Mouse (Mus musculus): ENCODE results near the gene Rabep1. TPM values are rescaled to one million over a fixed set of nuclear protein-coding genes. Genes with fewer than 3 reads are reported as not detected.

Gene Rabep1
- polyA plus RNA-seq (2014; fragmentation: Illumina TruSeq; extraction: RNeasy Lipid Tissue Mini Kit (QIAGEN cat#74804); ENCODE audit: low read depth, low replicate concordance): 341 TPM

GRCm38 (mm10) chr11:70844559-70845456 is at the start of gene Rabep1:
TSS of gene Rabep1 (plus strand) at chr11:70844778.

GRCm38 (mm10) chr11:70812365-70812764 is 32.2 kb upstream of the Rabep1 start, which contains the start of gene Scimp:
TSS of gene Scimp (minus strand) at chr11:70812586.

GRCm38 (mm10) chr11:70969821-70970559 is 125.4 kb downstream of the Rabep1 start, which contains the start of the genes Nup88 and Rpain:
TSS of gene Nup88 (minus strand) at chr11:70969973.
TSS of gene Rpain (plus strand) at chr11:70970213.

GRCm38 (mm10) chr11:70982557-70983228 is 138.1 kb downstream of the Rabep1 start, which contains the start of gene C1qbp:
TSS of gene C1qbp (minus strand) at chr11:70983026.

Other genes with a start within 250 kb of the Rabep1 start
- not detected for gene 4930544D05Rik, start 228.9 kb upstream of the Rabep1 start, polyA plus RNA-seq (2014; fragmentation: Illumina TruSeq; extraction: RNeasy Lipid Tissue Mini Kit (QIAGEN cat#74804); ENCODE audit: low read depth, low replicate concordance)
- gene Chrne, start 225.6 kb upstream of the Rabep1 start, polyA plus RNA-seq (2014; fragmentation: Illumina TruSeq; extraction: RNeasy Lipid Tissue Mini Kit (QIAGEN cat#74804); ENCODE audit: low read depth, low replicate concordance): not detected
- not detected for gene Gp1ba, start 205.7 kb upstream of the Rabep1 start, polyA plus RNA-seq (2014; fragmentation: Illumina TruSeq; extraction: RNeasy Lipid Tissue Mini Kit (QIAGEN cat#74804); ENCODE audit: low read depth, low replicate concordance)
- 33.4 TPM for gene Rnf167, start 197.5 kb upstream of the Rabep1 start, polyA plus RNA-seq (2014; fragmentation: Illumina TruSeq; extraction: RNeasy Lipid Tissue Mini Kit (QIAGEN cat#74804); ENCODE audit: low read depth, low replicate concordance)
- gene Slc25a11, start 197.3 kb upstream of the Rabep1 start, polyA plus RNA-seq (2014; fragmentation: Illumina TruSeq; extraction: RNeasy Lipid Tissue Mini Kit (QIAGEN cat#74804); ENCODE audit: low read depth, low replicate concordance): 30.6 TPM
- 121 TPM for gene Pfn1, start 190.1 kb upstream of the Rabep1 start, polyA plus RNA-seq (2014; fragmentation: Illumina TruSeq; extraction: RNeasy Lipid Tissue Mini Kit (QIAGEN cat#74804); ENCODE audit: low read depth, low replicate concordance)
- gene Eno3, start 187.6 kb upstream of the Rabep1 start, polyA plus RNA-seq (2014; fragmentation: Illumina TruSeq; extraction: RNeasy Lipid Tissue Mini Kit (QIAGEN cat#74804); ENCODE audit: low read depth, low replicate concordance): 2.7 TPM
- gene Spag7, start 175.4 kb upstream of the Rabep1 start, polyA plus RNA-seq (2014; fragmentation: Illumina TruSeq; extraction: RNeasy Lipid Tissue Mini Kit (QIAGEN cat#74804); ENCODE audit: low read depth, low replicate concordance): 39.1 TPM
- gene Camta2, start 156.7 kb upstream of the Rabep1 start, polyA plus RNA-seq (2014; fragmentation: Illumina TruSeq; extraction: RNeasy Lipid Tissue Mini Kit (QIAGEN cat#74804); ENCODE audit: low read depth, low replicate concordance): 0.87 TPM
- 3.7 TPM for gene Inca1, start 144.6 kb upstream of the Rabep1 start, polyA plus RNA-seq (2014; fragmentation: Illumina TruSeq; extraction: RNeasy Lipid Tissue Mini Kit (QIAGEN cat#74804); ENCODE audit: low read depth, low replicate concordance)
- 32.8 TPM for gene Kif1c, start 144.2 kb upstream of the Rabep1 start, polyA plus RNA-seq (2014; fragmentation: Illumina TruSeq; extraction: RNeasy Lipid Tissue Mini Kit (QIAGEN cat#74804); ENCODE audit: low read depth, low replicate concordance)
- 4.4 TPM for gene Zfp3, start 80.6 kb upstream of the Rabep1 start, polyA plus RNA-seq (2014; fragmentation: Illumina TruSeq; extraction: RNeasy Lipid Tissue Mini Kit (QIAGEN cat#74804); ENCODE audit: low read depth, low replicate concordance)
- gene Scimp, start 32.2 kb upstream of the Rabep1 start, polyA plus RNA-seq (2014; fragmentation: Illumina TruSeq; extraction: RNeasy Lipid Tissue Mini Kit (QIAGEN cat#74804); ENCODE audit: low read depth, low replicate concordance): 1.6 TPM
- gene Nup88, start 125.2 kb downstream of the Rabep1 start, polyA plus RNA-seq (2014; fragmentation: Illumina TruSeq; extraction: RNeasy Lipid Tissue Mini Kit (QIAGEN cat#74804); ENCODE audit: low read depth, low replicate concordance): 164 TPM
- 11.4 TPM for gene Rpain, start 125.4 kb downstream of the Rabep1 start, polyA plus RNA-seq (2014; fragmentation: Illumina TruSeq; extraction: RNeasy Lipid Tissue Mini Kit (QIAGEN cat#74804); ENCODE audit: low read depth, low replicate concordance)
- gene C1qbp, start 138.2 kb downstream of the Rabep1 start, polyA plus RNA-seq (2014; fragmentation: Illumina TruSeq; extraction: RNeasy Lipid Tissue Mini Kit (QIAGEN cat#74804); ENCODE audit: low read depth, low replicate concordance): 220 TPM
- gene Dhx33, start 159.7 kb downstream of the Rabep1 start, polyA plus RNA-seq (2014; fragmentation: Illumina TruSeq; extraction: RNeasy Lipid Tissue Mini Kit (QIAGEN cat#74804); ENCODE audit: low read depth, low replicate concordance): 24.1 TPM
- 93.6 TPM for gene Mis12, start 174.8 kb downstream of the Rabep1 start, polyA plus RNA-seq (2014; fragmentation: Illumina TruSeq; extraction: RNeasy Lipid Tissue Mini Kit (QIAGEN cat#74804); ENCODE audit: low read depth, low replicate concordance)
- gene Derl2, start 175.1 kb downstream of the Rabep1 start, polyA plus RNA-seq (2014; fragmentation: Illumina TruSeq; extraction: RNeasy Lipid Tissue Mini Kit (QIAGEN cat#74804); ENCODE audit: low read depth, low replicate concordance): 112 TPM
- 15.7 TPM for gene 6330403K07Rik, start 188.7 kb downstream of the Rabep1 start, polyA plus RNA-seq (2014; fragmentation: Illumina TruSeq; extraction: RNeasy Lipid Tissue Mini Kit (QIAGEN cat#74804); ENCODE audit: low read depth, low replicate concordance)